Mouse (Mus musculus) kidney, postnatal 14 days (tissue): Measurements from ENCODE around the gene Il9r.
A peak's percentile ranks its signal among the peaks of the same experiment; 100 is the strongest.

Experiments
- DNase-seq: peaks from one replicate; pipeline ENCODE4 v3.0.0; 2022; ENCODE audit warnings: mixed read lengths

The Il9r gene

DNA sequence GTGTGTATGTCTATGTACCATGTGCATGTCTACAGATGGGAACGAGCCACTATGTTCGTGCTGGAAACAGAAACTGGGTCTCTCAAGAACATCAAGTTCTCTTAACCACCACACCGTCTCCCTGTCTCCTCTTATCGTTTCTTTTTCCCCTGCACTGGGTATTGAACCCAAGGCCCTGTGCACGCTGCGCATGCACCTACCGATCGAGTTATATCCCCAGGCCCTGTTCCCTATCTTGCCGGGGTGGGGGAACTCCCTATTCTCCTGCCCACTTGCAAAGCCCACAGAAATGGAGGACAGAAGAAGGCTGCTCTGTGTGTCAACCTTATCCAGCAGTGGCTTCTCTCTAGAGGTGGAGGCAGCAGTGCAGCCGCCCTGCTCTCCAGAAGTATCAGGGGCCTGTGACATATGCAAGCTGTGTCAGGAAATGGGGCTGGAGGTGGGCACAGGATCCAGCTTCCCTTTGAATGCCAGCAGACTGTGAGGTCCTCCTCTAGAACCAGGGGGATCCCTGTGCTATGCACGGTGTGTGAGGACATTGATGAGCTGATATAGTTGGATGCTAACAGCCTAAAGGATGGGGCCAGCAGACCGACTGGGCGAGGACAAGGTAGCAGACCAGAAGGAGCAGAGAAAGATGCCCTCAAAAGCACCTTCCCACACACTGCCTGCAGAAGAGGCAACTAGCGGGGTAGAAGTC lies 1.7 kb downstream of the Il9r start:
- DNase-seq, result no peak

GRCm38 (mm10) chr11:32197766-32198165 lies 2.3 kb downstream of the Il9r start:
- DNase-seq, result no peak

- DNase-seq, result no peak
Observed at GRCm38 (mm10) chr11:32196727-32197126, 3.4 kb downstream of the Il9r start.

GRCm38 (mm10) chr11:32195867-32196540 lies 4.1 kb downstream of the Il9r start:
- no peak for DNase-seq

- no peak for DNase-seq
Observed at GRCm38 (mm10) chr11:32194626-32195025, 5.5 kb downstream of the Il9r start.

GRCm38 (mm10) chr11:32194086-32194485 lies 6.0 kb downstream of the Il9r start:
- DNase-seq, result no peak

- no peak for DNase-seq
Observed at GRCm38 (mm10) chr11:32193156-32193555, 6.9 kb downstream of the Il9r start.

GRCm38 (mm10) chr11:32190603-32191110 lies 9.4 kb downstream of the Il9r start:
- no peak for DNase-seq

GRCm38 (mm10) chr11:32190119-32190518 lies 10.0 kb downstream of the Il9r start:
- DNase-seq, result peak; percentile 64

DNA sequence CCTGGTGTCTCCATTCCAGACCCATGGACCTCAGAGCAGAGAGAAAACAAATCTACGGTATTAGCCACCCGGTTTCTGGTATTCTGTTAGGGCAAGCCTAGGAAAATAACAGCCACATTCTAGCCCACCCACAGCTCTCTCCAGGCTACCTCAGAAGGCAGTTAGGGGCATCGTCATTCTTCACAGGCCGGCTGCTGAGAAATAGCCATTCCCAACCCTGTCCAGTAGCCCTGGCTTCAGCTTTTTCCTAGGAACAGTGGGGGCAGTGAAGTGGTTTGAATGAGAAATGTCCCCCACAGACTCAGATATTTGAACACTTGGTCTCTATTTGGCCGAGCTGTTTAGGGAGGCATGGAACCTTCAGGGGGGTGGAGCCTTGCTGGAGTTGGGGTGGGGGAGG lies 10.6 kb downstream of the Il9r start:
- no peak for DNase-seq

DNA sequence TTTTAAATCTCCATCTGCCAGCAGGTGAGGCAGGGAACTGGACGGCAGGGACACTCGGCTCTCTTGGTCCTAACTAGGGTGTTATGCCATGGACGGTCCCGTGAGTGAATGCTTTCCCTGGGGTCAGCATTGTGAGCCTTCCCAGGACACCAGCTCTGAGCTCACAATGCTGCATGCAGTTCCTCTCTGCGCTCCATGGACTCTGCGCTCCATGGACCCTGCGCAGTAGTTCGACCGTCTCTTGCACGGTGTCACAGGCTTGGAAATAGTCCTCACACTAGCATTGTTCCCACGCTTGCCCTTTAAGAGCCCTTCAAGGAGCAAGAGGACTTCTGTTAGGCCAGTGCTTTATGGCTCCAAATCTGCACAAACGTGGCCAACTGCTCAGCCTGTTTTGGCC lies 11.2 kb downstream of the Il9r start:
- no peak for DNase-seq

GRCm38 (mm10) chr11:32187256-32187655 lies 12.8 kb downstream of the Il9r start:
- DNase-seq, result no peak

- no peak for DNase-seq
Observed at GRCm38 (mm10) chr11:32186031-32186430, 14.0 kb downstream of the Il9r start.

- DNase-seq, result no peak
Observed at GRCm38 (mm10) chr11:32184469-32184868, 15.6 kb downstream of the Il9r start.

DNA sequence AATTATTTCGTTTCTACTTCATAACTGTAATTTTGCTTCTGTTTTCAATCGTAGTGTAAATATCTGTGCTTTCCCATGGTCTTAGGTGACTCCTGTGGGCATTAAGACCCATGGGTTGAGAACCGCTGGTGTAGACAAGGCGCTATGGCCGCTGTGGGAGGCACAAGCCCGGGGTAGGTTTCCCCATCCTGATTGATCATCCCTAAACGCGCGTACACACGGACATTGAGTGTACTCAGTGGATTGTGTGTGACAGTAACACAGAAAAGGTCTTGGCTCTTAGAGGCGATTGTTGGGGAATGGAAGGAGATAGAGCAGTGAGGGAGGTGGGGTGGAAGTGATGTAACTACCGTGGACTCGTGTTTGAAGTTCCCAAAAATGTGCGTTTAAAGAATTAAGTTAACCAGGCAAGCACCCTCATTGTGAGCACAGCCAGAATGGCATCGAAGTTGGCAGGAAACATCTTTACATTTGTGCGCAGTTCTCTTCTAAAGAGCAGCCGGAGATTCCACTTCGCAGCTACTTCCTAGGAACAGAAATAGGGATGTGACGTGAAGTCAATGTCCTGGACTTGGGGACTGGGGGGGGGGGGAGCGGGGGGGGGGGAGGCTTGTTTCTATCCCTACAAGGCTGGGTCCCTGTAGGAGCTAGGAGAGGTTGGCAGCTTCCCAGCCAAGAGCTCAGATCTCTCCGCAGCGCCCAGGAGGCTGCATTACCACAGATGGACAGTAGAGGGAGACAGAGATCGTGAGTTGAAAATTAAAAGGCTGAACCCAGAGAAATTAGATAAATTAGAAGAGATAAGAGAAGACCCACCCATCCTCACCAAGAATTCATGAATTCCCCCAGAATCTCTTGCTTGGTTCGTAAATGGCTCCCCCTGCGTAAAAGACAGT lies 17.9 kb downstream of the Il9r start:
- peak; percentile 88 for DNase-seq

GRCm38 (mm10) chr11:32181246-32181645 lies 18.8 kb downstream of the Il9r start:
- no peak for DNase-seq

- DNase-seq, result no peak
Observed at GRCm38 (mm10) chr11:32178506-32178905, 21.6 kb downstream of the Il9r start.

GRCm38 (mm10) chr11:32166683-32167082 lies 33.4 kb downstream of the Il9r start:
- DNase-seq, result no peak

DNA sequence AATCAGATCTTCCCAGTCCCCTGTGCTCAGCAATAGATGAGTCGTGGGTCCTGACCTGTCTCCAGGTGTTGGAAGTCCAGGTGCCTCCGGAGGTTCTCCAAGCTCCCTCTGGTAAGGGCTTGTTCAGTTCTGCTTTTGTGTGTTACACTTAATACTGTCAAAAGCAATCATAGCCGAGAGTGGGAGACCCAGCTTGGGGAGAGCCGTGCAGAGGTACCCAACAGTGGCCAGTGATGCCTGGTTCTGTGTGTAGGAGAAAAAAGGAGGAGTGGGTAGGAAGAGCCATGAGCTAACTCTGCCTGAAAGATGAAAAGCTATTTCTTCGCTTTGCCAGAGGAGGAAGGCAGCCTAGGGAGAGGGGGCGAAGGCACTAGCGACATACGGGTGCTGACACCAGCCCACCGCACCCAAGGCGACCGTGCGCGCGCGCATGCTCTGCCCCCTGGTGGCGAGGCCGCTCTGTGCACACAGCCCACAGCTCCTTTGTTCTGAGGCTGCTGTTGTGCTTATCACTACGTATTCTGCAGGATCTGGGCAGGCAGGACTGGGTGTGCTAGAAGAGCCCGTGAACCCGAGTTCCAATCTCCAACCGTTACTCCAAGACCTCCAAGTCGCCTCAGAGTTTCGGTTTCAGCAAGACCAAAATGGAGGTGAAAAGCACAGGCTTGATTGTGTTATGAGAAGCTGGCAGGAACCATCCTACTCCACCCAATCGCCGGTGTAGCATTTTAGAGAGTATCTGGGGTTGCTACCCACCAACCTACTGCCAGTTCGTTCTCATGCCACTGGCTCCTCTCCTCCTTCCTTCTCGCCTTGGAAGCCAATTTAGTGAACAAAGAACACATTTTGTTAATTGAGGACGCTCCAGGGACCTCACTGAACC lies 37.9 kb downstream of the Il9r start:
- DNase-seq, result peak; percentile 81

GRCm38 (mm10) chr11:32161500-32161899 lies 38.6 kb downstream of the Il9r start:
- DNase-seq, result peak; percentile 48

DNA sequence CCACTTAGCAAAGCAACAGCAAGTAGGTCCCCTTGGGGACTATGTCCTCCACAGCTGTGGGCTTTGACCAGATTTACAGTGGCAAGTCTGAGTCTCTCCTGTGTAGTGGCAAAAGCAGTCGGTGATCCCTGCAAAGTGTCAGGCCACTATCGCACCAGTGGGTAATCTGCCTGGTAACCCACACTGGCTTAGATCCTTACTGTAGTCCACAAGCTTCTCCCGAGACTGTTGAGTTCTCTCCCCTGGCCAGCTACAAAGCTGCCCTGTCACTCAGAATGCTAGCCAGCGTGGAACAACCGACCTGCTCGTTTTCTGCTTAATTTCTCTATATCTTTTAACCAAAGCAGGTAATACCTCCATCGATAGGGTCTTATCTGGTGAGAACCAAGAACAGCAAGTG lies 39.7 kb downstream of the Il9r start:
- no peak for DNase-seq

DNA sequence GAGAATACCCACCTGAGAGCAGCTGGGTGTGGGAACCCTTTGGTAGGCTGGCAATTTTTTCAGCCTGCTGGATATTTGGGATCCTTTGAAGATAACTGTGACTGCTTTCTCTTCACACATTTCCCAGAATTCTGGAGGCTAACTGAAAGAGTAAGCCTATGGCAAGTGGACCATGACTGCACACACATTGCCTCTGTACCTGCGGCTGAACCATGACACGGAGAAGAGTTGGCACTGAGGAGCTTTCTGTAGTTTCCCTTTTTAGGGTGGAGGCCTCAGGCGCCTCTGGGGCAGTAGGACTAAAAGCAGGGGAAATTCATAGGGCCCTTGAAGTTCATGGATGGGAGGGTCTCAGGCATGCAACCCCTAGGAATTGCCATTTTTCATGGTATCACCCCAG lies 40.9 kb downstream of the Il9r start:
- DNase-seq, result no peak
